Mouse (Mus musculus) urinary bladder, postnatal 25 days (tissue): ENCODE data around the gene Mageb2.
"Not testable (repeated sequence)": the region's sequence is repeated elsewhere in the genome, so short reads cannot be mapped to it uniquely, and the experiment has no call there.

Experiments used
- DNase-seq: peaks from one replicate; pipeline ENCODE4 v3.0.0; 2022; ENCODE audit warnings: low spot score

The Mageb2 gene

DNA sequence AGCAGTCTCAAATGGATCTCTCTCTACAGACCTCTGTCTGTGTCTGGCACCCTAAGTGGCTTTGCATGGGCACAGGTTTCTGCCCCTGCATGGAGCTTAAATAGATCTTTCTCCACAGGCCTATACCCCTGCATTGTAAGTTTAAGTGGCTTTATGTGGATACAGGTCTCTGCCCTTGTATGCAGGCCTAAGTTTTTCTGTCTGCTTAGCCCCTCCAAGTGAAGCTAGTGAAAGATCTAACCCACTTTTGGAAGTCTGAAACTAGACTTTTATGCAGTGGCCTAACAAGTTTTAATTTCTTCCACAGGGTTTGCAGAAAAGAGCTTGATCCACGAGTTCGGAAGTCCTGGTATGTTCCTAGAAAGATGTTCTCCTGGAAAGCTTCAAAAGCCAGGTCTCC lies at the start of gene Mageb2:
Mageb2 (plus strand) TSS at position 301 of the 400 bp plus-strand sequence.
- not testable (repeated sequence) for DNase-seq

DNA sequence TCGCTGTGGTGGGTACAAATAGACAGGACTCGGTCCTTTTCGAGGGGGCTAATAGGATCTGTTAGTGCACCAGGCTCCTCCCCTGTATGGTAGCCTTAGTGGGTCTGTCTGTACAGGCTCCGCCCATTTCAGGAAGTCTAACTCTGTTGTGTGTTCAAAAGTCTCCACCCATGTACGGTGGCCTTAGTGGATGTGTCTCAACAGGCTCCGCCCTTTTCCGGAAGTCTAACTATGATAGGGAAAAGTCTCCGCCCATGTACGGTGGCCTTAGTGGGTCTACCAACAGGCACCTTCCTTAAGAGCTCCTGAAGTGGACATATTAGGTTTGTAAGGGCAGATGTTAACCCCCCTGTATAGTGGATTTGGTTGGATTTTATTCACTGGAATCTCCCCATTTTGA lies 18.2 kb upstream of the Mageb2 start:
- not testable (repeated sequence) for DNase-seq
